Mouse (Mus musculus) midbrain, embryonic 13.5 days (tissue): ENCODE measurements at regions not wholly inside any gene's neighbourhood (a gene's known extent, or its start where the extent isn't known, plus 50 kb on each side); places are given as distances from the start of the nearest gene placed in this dataset.

Source experiments
- ATAC-seq: fragments of 200-750 bp; cut with Nextera tagmentation; 2 replicates; pipeline ENCODE4 v1.8.0; 2017; ENCODE audit warnings: mild to moderate bottlenecking, moderate TSS enrichment, moderate library complexity
- H3K27ac ChIP-seq: fragments of 300-500 bp; sonication (generic); 2 replicates; pipeline ENCODE4 v1.5.1; 2015; ENCODE audit warnings: inconsistent platforms, mild to moderate bottlenecking, moderate library complexity
- H3K27me3 ChIP-seq: fragments of 300-500 bp; sonication (generic); 2 replicates; pipeline ENCODE4 v1.6.1; 2015; ENCODE audit warnings: mild to moderate bottlenecking, inconsistent platforms
- H3K36me3 ChIP-seq: fragments of 300-500 bp; sonication (generic); 2 replicates; pipeline ENCODE4 v1.6.1; 2015; ENCODE audit warnings: mild to moderate bottlenecking, inconsistent platforms
- H3K4me1 ChIP-seq: fragments of 300-500 bp; sonication (generic); replicated peaks from 2 replicates; pipeline ENCODE4 v1.6.1; 2015; ENCODE audit warnings: inconsistent platforms
- H3K4me2 ChIP-seq: fragments of 300-500 bp; sonication (generic); replicated peaks from 2 replicates; pipeline ENCODE4 v1.6.1; 2015; ENCODE audit warnings: moderate library complexity, mild to moderate bottlenecking, inconsistent platforms
- H3K4me3 ChIP-seq: fragments of 300-500 bp; sonication (generic); replicated peaks from 2 replicates; pipeline ENCODE4 v1.5.1; 2015; ENCODE audit warnings: mild to moderate bottlenecking, inconsistent platforms
- H3K9ac ChIP-seq: fragments of 300-500 bp; sonication (generic); replicated peaks from 2 replicates; pipeline ENCODE4 v1.6.1; 2015; ENCODE audit warnings: mild to moderate bottlenecking, inconsistent platforms
- H3K9me3 ChIP-seq: fragments of 300-500 bp; sonication (generic); 2 replicates; pipeline ENCODE4 v1.6.1; 2016; ENCODE audit warnings: mild to moderate bottlenecking, inconsistent platforms
- WGBS: fragments of 180-500 bp; shearing (Covaris S2); methylation state at CpG from one replicate; pipeline ENCODE4 v1.1.7; 2015; 5-methylcytosine and 5-hydroxymethylcytosine counted together

GRCm38 (mm10) chr14:58520976-58521549 is 450.7 kb downstream of the Fgf9 start:
- H3K4me3 ChIP-seq, result no peak overlapping the region
- WGBS, result 68% methylated on average over 5 of the region's 5 CpGs
- H3K9ac ChIP-seq, result no peak overlapping the region
- no peak overlapping the region for H3K4me2 ChIP-seq
- no peak overlapping the region for H3K27ac ChIP-seq
- H3K4me1 ChIP-seq, result no peaks in the 10 kb centered on the region; the same call in 1 of the 2 replicates
- H3K9me3 ChIP-seq, result no peaks in the 10 kb centered on the region
- H3K27me3 ChIP-seq, result no peaks in the 10 kb centered on the region
- no peak for ATAC-seq
- no peaks in the 10 kb centered on the region for H3K36me3 ChIP-seq

DNA sequence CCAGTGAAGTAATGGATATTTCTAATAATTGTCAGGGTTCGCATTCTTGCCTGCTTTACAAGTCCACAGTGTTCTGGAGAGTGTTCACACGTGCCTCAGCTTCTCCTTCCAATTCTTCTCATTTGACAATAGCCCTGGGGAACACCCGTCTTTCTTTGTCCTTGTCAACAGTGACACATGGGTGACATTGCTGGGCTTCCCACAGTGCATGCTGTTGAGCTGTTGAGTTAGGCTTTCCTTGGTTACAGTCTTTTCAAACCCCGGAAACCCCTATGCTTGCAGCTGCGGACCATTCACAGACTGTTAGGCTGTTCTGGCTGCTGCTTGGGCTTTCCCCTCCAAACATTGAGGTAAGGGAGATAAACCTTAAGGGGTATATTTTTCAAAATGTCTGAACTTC is 450.0 kb downstream of the Fgf9 start:
- Histone ChIP-seq H3K9ac (no peak overlapping the region), H3K36me3 (no peaks in the 10 kb centered on the region), H3K27ac (no peak overlapping the region), H3K4me2 (no peak overlapping the region), H3K4me3 (no peak overlapping the region), H3K27me3 (no peaks in the 10 kb centered on the region), H3K4me1 (no peaks in the 10 kb centered on the region; the same call in 1 of the 2 replicates), H3K9me3 (no peaks in the 10 kb centered on the region)
- 75% methylated on average over 5 of the region's 5 CpGs for WGBS
- ATAC-seq, result no peak

GRCm38 (mm10) chr14:58519086-58519485 is 448.7 kb downstream of the Fgf9 start:
- no peak for ATAC-seq
- Histone ChIP-seq H3K36me3 (no peaks in the 10 kb centered on the region), H3K9me3 (no peaks in the 10 kb centered on the region), H3K27ac (no peak overlapping the region), H3K4me3 (no peak overlapping the region), H3K9ac (no peak overlapping the region), H3K27me3 (no peaks in the 10 kb centered on the region), H3K4me1 (no peaks in the 10 kb centered on the region; the same call in 1 of the 2 replicates), H3K4me2 (no peak overlapping the region)
- 95% methylated on average over 1 of the region's 1 CpGs for WGBS

DNA sequence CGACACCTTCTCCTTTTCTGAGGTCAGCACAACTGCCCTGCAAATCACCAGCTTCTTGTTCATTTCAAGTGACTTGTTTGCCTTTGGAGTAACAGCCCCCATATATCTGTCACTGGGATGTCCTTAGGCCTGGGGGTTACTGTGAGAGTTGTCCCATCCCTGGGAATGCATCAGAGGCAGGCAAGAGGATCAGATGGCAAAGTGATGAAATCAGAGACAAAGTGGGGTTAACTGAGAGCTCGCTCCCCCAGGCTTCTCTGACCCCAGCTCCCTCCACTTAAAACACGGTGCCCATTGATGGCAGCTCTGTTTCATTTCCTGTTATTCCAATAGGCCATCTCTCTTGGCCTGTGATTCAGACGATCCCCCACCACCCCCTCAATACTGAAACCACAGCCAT is 446.2 kb downstream of the Fgf9 start:
- H3K36me3 ChIP-seq, result no peaks in the 10 kb centered on the region
- H3K9ac ChIP-seq, result no peak overlapping the region
- no peaks in the 10 kb centered on the region; the same call in 1 of the 2 replicates for H3K4me1 ChIP-seq
- no peaks in the 10 kb centered on the region for H3K9me3 ChIP-seq
- 75% methylated on average over 4 of the region's 4 CpGs for WGBS
- no peak overlapping the region for H3K4me3 ChIP-seq
- H3K27me3 ChIP-seq, result no peaks in the 10 kb centered on the region
- no peak overlapping the region for H3K27ac ChIP-seq
- H3K4me2 ChIP-seq, result no peak overlapping the region
- ATAC-seq, result no peak

DNA sequence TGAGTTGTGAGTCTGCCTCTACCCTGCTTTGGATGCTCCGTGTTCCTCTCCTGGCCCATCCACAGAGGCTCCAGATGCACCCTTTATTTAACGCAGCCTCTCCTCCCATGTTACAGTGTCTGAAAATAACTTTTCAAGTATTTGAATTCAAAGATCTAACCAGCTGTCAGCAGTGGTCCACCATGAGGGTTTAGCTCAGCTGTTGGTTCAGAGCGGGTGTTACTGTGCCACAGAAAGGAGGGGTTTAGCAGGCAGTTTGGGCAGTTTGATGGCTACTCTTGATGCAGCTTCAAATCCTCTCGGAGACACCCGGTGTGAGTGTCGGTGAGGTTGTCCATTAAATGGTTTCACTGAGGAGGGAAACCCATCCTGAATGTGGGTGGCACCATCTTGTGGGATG is 441.8 kb downstream of the Fgf9 start:
- Histone ChIP-seq H3K9ac (no peak overlapping the region), H3K9me3 (no peaks in the 10 kb centered on the region), H3K4me1 (no peaks in the 10 kb centered on the region), H3K27me3 (0 out of 2 replicates have a peak, but pooled peaks cover 1% of the 10 kb centered on the region), H3K4me2 (no peak overlapping the region), H3K36me3 (no peaks in the 10 kb centered on the region), H3K4me3 (no peak overlapping the region), H3K27ac (no peak overlapping the region)
- WGBS, result 95% methylated on average over 6 of the region's 6 CpGs
- no peak for ATAC-seq

- H3K27ac ChIP-seq, result no peak overlapping the region
- H3K36me3 ChIP-seq, result no peaks in the 10 kb centered on the region
- ATAC-seq, result no peak
- no peak overlapping the region for H3K4me3 ChIP-seq
- 0 out of 2 replicates have a peak, but pooled peaks cover 3% of the 10 kb centered on the region for H3K27me3 ChIP-seq
- no peaks in the 10 kb centered on the region for H3K9me3 ChIP-seq
- H3K4me2 ChIP-seq, result no peak overlapping the region
- H3K9ac ChIP-seq, result no peak overlapping the region
- WGBS, result 75% methylated on average over 4 of the region's 4 CpGs
- H3K4me1 ChIP-seq, result no peaks in the 10 kb centered on the region
Measured at GRCm38 (mm10) chr14:58511571-58511985, 441.2 kb downstream of the Fgf9 start.

- no peak overlapping the region for H3K4me3 ChIP-seq
Measured at GRCm38 (mm10) chr14:58510790-58511189, 440.4 kb downstream of the Fgf9 start.

DNA sequence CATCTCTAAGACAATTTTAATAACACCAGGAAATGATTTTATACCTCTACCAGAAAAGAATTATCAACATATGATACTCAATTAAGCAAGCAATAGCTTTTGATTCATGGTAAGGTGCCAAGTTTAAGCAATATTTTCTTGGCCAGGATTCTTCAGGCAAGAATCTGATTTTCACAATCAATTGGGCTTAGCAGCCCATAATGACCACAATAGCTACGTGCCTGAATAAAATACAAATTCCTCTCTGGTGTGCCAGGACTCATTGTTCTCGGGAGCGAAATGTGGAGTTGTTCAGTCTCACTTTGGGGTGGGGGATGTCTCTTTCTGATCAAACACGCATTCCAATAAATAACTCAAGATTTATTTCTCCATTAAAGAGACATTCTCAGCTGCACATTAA is 438.8 kb downstream of the Fgf9 start:
- Histone ChIP-seq H3K4me1 (no peaks in the 10 kb centered on the region), H3K27me3 (0 out of 2 replicates have a peak, but pooled peaks cover 3% of the 10 kb centered on the region), H3K4me2 (no peak overlapping the region), H3K36me3 (no peaks in the 10 kb centered on the region), H3K9me3 (no peaks in the 10 kb centered on the region), H3K4me3 (no peak overlapping the region), H3K9ac (no peak overlapping the region), H3K27ac (no peak overlapping the region)
- no peak for ATAC-seq
- WGBS, result 64% methylated on average over 4 of the region's 4 CpGs

More at GRCm38 (mm10) chr14:58510790-58511189, 440.4 kb downstream of the Fgf9 start:
- H3K36me3 ChIP-seq, result no peaks in the 10 kb centered on the region
- no peaks in the 10 kb centered on the region for H3K4me1 ChIP-seq
- H3K27ac ChIP-seq, result no peak overlapping the region
- 73% methylated on average over 4 of the region's 4 CpGs for WGBS
- no peaks in the 10 kb centered on the region for H3K9me3 ChIP-seq
- no peak for ATAC-seq
- H3K9ac ChIP-seq, result no peak overlapping the region
- H3K27me3 ChIP-seq, result 0 out of 2 replicates have a peak, but pooled peaks cover 3% of the 10 kb centered on the region
- no peak overlapping the region for H3K4me2 ChIP-seq

- ATAC-seq, result no peak
- H3K4me1 ChIP-seq, result no peaks in the 10 kb centered on the region
- H3K9me3 ChIP-seq, result no peaks in the 10 kb centered on the region
- H3K27me3 ChIP-seq, result 0 out of 2 replicates have a peak, but pooled peaks cover 7% of the 10 kb centered on the region
- no peak overlapping the region for H3K4me2 ChIP-seq
- H3K27ac ChIP-seq, result no peak overlapping the region
- WGBS, result 86% methylated on average over 3 of the region's 3 CpGs
- no peak overlapping the region for H3K9ac ChIP-seq
- no peaks in the 10 kb centered on the region for H3K36me3 ChIP-seq
- H3K4me3 ChIP-seq, result no peak overlapping the region
Measured at GRCm38 (mm10) chr14:58506490-58506889, 436.1 kb downstream of the Fgf9 start.

DNA sequence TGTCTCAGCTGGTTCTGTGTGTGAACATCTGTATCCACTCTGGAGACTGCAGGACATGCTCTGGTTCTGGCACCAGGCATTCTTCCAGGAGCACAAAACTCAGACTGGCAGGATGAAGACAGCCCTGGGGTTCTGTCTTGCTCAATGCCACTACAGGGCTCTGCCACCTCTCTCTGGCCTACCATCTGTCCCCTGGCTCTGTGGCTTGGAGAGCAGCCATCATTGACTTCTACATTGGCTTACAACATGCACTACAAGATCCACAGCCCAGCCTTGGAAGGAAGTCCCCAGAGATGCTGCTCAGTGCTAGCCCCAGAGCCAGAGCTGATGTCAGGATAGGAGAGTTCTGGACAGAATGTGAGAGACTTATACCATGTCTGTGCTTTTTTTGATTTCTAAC is 435.5 kb downstream of the Fgf9 start:
- H3K9me3 ChIP-seq, result no peaks in the 10 kb centered on the region
- H3K36me3 ChIP-seq, result no peaks in the 10 kb centered on the region
- H3K4me3 ChIP-seq, result no peak overlapping the region
- H3K27ac ChIP-seq, result no peak overlapping the region
- no peaks in the 10 kb centered on the region for H3K4me1 ChIP-seq
- no peak overlapping the region for H3K4me2 ChIP-seq
- no peak for ATAC-seq
- H3K9ac ChIP-seq, result no peak overlapping the region
- H3K27me3 ChIP-seq, result 0 out of 2 replicates have a peak, but pooled peaks cover 7% of the 10 kb centered on the region

GRCm38 (mm10) chr14:58502890-58503289 is 432.5 kb downstream of the Fgf9 start:
- Histone ChIP-seq H3K4me3 (no peak overlapping the region), H3K27me3 (0 out of 2 replicates have a peak, but pooled peaks cover 7% of the 10 kb centered on the region), H3K9me3 (no peaks in the 10 kb centered on the region), H3K9ac (no peak overlapping the region), H3K27ac (no peak overlapping the region), H3K36me3 (no peaks in the 10 kb centered on the region), H3K4me1 (peaks cover 8% of the 10 kb centered on the region), H3K4me2 (no peak overlapping the region)
- ATAC-seq, result no peak
- WGBS, result 94% methylated on average over 8 of the region's 8 CpGs

- 0% methylated on average over 2 of the region's 2 CpGs for WGBS
- Histone ChIP-seq H3K4me3 (no peak overlapping the region), H3K4me1 (peaks cover 8% of the 10 kb centered on the region), H3K27ac (no peak overlapping the region), H3K9ac (no peak overlapping the region), H3K9me3 (no peaks in the 10 kb centered on the region), H3K27me3 (0 out of 2 replicates have a peak, but pooled peaks cover 4% of the 10 kb centered on the region), H3K36me3 (no peaks in the 10 kb centered on the region), H3K4me2 (no peak overlapping the region)
- ATAC-seq, result peak; percentile 60; the same call in 1 of the 2 replicates
Measured at GRCm38 (mm10) chr14:58500014-58500413, 429.7 kb downstream of the Fgf9 start.

DNA sequence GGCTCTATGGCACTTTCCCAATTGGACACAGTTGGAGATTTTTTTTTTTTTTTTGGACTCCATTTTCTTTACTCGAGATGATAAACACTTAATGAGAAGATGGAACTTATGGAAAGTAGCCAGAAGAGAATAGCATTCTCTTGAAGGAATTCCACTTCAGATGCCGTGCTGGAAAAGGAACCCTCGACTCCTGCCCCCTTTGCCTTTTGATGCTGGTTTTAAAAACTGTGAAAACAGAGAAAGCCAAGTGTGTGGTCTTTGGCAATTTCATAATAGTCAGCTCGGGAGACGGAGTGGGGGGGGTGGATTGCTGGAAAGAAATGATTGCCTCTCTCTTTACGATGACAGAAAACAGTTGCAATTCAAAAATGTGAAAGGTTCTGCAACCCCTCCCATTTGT is 429.2 kb downstream of the Fgf9 start:
- H3K9ac ChIP-seq, result no peak overlapping the region
- H3K27ac ChIP-seq, result no peak overlapping the region
- 0 out of 2 replicates have a peak, but pooled peaks cover 4% of the 10 kb centered on the region for H3K27me3 ChIP-seq
- H3K9me3 ChIP-seq, result no peaks in the 10 kb centered on the region
- 14% methylated on average over 6 of the region's 6 CpGs for WGBS
- no peak overlapping the region for H3K4me2 ChIP-seq
- peaks cover 8% of the 10 kb centered on the region for H3K4me1 ChIP-seq
- no peak overlapping the region for H3K4me3 ChIP-seq
- no peak for ATAC-seq
- no peaks in the 10 kb centered on the region for H3K36me3 ChIP-seq
